Mouse (Mus musculus) limb, embryonic 11.5 days (tissue): ENCODE measurements around the gene Sacm1l. TPM values are rescaled to one million over a fixed set of nuclear protein-coding genes. Genes with fewer than 3 reads are reported as not detected.

Experiments used
- ATAC-seq: fragments of 200-750 bp; cut with Nextera tagmentation; 2 replicates; pipeline ENCODE4 v1.8.0; 2017; ENCODE audit warnings: low read depth; ENCODE audit not compliant: insufficient number of reproducible peaks, low FRiP score, low TSS enrichment
- DNase-seq: peaks from one replicate; pipeline ENCODE4 v3.0.0-alpha.2; 2015; ENCODE audit warnings: low spot score
- H3K27ac ChIP-seq: fragments of 300-500 bp; sonication (generic); replicated peaks from 2 replicates; pipeline ENCODE4 v1.5.1; 2014; ENCODE audit warnings: low read depth, mild to moderate bottlenecking, low read length
- H3K27me3 ChIP-seq: fragments of 300-500 bp; sonication (generic); 2 replicates; pipeline ENCODE4 v1.6.1; 2014; ENCODE audit warnings: mild to moderate bottlenecking, low read length, mixed read lengths; ENCODE audit not compliant: control insufficient read depth, insufficient read depth
- H3K36me3 ChIP-seq: fragments of 300-500 bp; sonication (generic); 2 replicates; pipeline ENCODE4 v1.6.1; 2014; ENCODE audit warnings: mild to moderate bottlenecking, low read length, moderate library complexity, mixed read lengths; ENCODE audit not compliant: control insufficient read depth, insufficient read depth
- H3K4me1 ChIP-seq: fragments of 300-500 bp; sonication (generic); 2 replicates; pipeline ENCODE4 v1.6.1; 2014; ENCODE audit warnings: low read length, mixed read lengths; ENCODE audit not compliant: control insufficient read depth, insufficient read depth
- H3K4me2 ChIP-seq: fragments of 300-500 bp; sonication (generic); 2 replicates; pipeline ENCODE4 v1.6.1; 2014; ENCODE audit warnings: low read depth, mild to moderate bottlenecking, moderate library complexity; ENCODE audit not compliant: severe bottlenecking
- H3K4me3 ChIP-seq: fragments of 300-500 bp; sonication (generic); 2 replicates; pipeline ENCODE4 v1.5.1; 2014; ENCODE audit warnings: low read depth, low read length
- H3K9ac ChIP-seq: fragments of 300-500 bp; sonication (generic); 2 replicates; pipeline ENCODE4 v1.6.1; 2014; ENCODE audit warnings: mild to moderate bottlenecking, low read length
- H3K9me3 ChIP-seq: fragments of 300-500 bp; sonication (generic); 2 replicates; pipeline ENCODE4 v1.6.1; 2016; ENCODE audit warnings: low read length; ENCODE audit not compliant: control insufficient read depth
- WGBS: fragments of 180-500 bp; shearing (Covaris S2); extraction: QIAGEN DNeasy Blood & Tissue Kit; methylation state at CpG from one replicate; pipeline ENCODE4 v1.1.7; 2014; 5-methylcytosine and 5-hydroxymethylcytosine counted together
- polyA plus RNA-seq: library from polyadenylated mRNA; unstranded; fragments of >200 nt; fragmentation: Nextera tagmentation; extraction: Ambion mirVana; gene quantifications from 2 replicates; pipeline ENCODE4 v1.2.1, GENCODE M21; 2014

The Sacm1l gene
- polyA plus RNA-seq, 1 experiment from 2014 or later = 48.9 TPM

DNA sequence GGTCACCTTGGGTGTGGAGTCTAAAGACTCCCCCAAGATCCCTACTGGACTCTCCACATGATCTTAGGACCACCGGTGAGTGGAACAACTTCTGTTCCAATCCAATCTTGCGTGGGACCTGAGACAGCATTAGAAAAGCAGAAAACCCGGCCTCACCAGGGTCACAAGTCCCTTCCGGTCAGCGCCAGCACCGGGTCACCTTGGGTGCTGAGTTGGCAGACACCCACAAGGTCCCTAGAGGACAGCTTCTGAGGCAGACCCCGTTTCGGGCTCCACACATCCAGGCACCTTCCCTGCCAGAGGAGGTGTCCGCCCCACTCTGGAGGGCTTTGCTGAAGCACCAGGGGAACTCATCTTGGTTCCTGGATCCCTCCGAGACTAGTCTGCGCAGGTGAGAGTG is 96.3 kb downstream of the Sacm1l start:
- H3K27ac ChIP-seq = no peak overlapping the region
- no peaks in the 10 kb centered on the region for H3K36me3 ChIP-seq
- no peak overlapping the region for H3K4me3 ChIP-seq
- ATAC-seq = no peak
- WGBS = 92% methylated on average over 11 of the region's 11 CpGs
- no peaks in the 10 kb centered on the region for H3K4me1 ChIP-seq
- no peaks in the 10 kb centered on the region for H3K9me3 ChIP-seq
- H3K9ac ChIP-seq = no peak overlapping the region
- H3K4me2 ChIP-seq = no peak overlapping the region
- H3K27me3 ChIP-seq = no peaks in the 10 kb centered on the region
- no peak for DNase-seq

DNA sequence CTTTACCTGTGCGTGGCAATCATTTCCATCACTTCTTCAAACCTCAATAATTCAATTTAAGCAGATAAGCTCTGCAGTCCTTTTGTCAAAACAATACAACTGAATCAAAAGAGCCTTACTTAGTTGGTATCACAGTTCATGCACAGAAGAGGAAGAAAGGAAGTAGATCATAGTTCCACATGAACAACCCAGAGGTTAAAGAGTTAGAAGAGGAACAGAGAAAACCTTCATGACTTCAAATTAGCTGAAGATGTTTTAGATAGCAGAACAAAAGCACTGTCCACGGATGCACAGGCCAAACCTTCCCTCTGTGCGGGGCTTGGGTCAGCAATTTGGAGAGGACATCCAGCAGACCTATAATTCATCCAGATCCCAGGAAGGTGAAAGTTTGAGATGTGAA is 102.1 kb downstream of the Sacm1l start:
- H3K9ac ChIP-seq = no peak overlapping the region
- no peak overlapping the region for H3K27ac ChIP-seq
- no peak overlapping the region for H3K4me2 ChIP-seq
- ATAC-seq (no peak), DNase-seq (no peak)
- no peaks in the 10 kb centered on the region for H3K36me3 ChIP-seq
- no peaks in the 10 kb centered on the region for H3K27me3 ChIP-seq
- no peaks in the 10 kb centered on the region for H3K9me3 ChIP-seq
- H3K4me3 ChIP-seq = no peak overlapping the region
- WGBS = 86% methylated on average over 3 of the region's 3 CpGs
- H3K4me1 ChIP-seq = no peaks in the 10 kb centered on the region

DNA sequence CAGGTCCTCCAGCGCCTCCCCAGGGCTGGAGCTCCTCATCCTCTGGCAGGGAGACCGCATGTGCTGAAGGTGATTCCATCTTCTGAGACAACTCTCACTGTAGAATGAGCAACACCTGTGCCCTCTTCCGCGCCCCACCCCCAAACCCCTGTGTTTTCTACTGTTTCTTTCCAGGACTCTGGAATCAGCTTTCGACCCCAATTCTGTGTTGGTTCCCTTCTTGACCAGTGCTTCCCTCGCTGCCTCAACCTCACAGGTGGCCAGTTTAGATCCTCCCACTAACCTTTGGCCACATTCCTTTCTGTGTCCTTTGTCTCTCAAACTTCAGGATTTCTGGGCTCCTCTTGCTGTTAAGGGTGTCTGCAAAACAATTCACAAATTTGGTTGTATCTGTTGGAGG is 102.7 kb downstream of the Sacm1l start, which contains the start of gene Slc6a20b:
Slc6a20b (minus strand) TSS at position 285 of the 400 bp plus-strand sequence.
- Histone ChIP-seq H3K9ac (no peak within 1 kb of the TSS), H3K36me3 (no peaks in the 10 kb centered on the region), H3K4me3 (no peak within 1 kb of the TSS), H3K27me3 (no peaks in the 10 kb centered on the region), H3K9me3 (no peaks in the 10 kb centered on the region), H3K4me1 (no peaks in the 10 kb centered on the region), H3K27ac (no peak within 1 kb of the TSS), H3K4me2 (no peak within 1 kb of the TSS)
- no peak for DNase-seq
- WGBS = 81% methylated on average over 6 of the region's 6 CpGs
- no peak for ATAC-seq

- Histone ChIP-seq H3K36me3 (no peaks in the 10 kb centered on the region), H3K27me3 (no peaks in the 10 kb centered on the region), H3K27ac (no peak overlapping the region), H3K9ac (no peak overlapping the region), H3K4me2 (no peak overlapping the region), H3K4me3 (no peak overlapping the region), H3K9me3 (no peaks in the 10 kb centered on the region), H3K4me1 (no peaks in the 10 kb centered on the region)
- 88% methylated on average over 3 of the region's 3 CpGs for WGBS
- no peak for ATAC-seq
- no peak for DNase-seq
Observed at GRCm38 (mm10) chr9:123632993-123633392, 103.4 kb downstream of the Sacm1l start.

DNA sequence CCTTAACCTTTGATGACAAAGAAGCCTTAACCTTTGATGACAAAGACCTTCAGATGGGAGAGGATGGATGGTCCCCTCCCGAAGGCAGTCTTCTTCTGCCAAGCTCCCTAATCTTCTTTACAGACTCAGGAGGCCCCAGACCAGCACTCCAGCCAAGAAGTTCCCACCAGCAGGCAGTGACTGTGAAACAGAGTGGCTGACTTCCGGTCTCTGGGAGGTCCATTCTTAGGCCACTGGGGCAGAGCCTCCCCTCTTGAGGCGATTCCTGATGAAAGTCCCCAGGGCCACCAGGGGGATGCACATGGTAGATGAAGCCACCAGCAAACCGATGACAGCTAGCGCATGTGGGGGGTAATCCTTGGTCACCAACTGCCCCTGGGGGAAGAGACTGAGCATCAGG is 107.2 kb downstream of the Sacm1l start:
- H3K4me1 ChIP-seq = no peaks in the 10 kb centered on the region
- H3K4me3 ChIP-seq = no peak overlapping the region
- DNase-seq (no peak), ATAC-seq (no peak)
- no peaks in the 10 kb centered on the region for H3K27me3 ChIP-seq
- H3K4me2 ChIP-seq = no peak overlapping the region
- H3K36me3 ChIP-seq = no peaks in the 10 kb centered on the region
- H3K27ac ChIP-seq = no peak overlapping the region
- no peaks in the 10 kb centered on the region for H3K9me3 ChIP-seq
- 70% methylated on average over 5 of the region's 5 CpGs for WGBS
- H3K9ac ChIP-seq = no peak overlapping the region

DNA sequence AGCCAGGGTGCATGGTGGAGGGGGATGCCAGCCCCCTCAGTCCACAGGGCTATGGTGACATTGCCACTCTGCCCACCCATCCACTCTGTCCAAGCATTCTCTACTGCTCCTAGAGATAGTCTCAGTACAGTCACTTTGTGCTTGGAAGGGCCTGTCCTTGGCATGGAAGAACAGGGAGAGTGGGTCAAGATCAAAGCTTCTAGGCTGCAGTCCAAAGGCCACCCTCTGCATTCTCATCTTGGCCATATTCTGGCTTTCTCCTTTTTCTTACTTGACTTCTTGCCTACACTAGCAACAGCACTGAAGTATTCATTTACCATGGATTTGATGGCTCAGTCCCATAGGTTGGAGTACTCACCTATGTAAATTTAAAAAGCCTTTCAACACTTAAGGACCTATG is 108.7 kb downstream of the Sacm1l start:
- H3K27me3 ChIP-seq = no peaks in the 10 kb centered on the region
- DNase-seq = no peak
- no peaks in the 10 kb centered on the region for H3K4me1 ChIP-seq
- no peak overlapping the region for H3K9ac ChIP-seq
- H3K36me3 ChIP-seq = no peaks in the 10 kb centered on the region
- H3K4me2 ChIP-seq = no peak overlapping the region
- H3K27ac ChIP-seq = no peak overlapping the region
- H3K9me3 ChIP-seq = no peaks in the 10 kb centered on the region
- no peak overlapping the region for H3K4me3 ChIP-seq
- no peak for ATAC-seq

- H3K36me3 ChIP-seq = no peaks in the 10 kb centered on the region
- DNase-seq (peak; percentile 26), ATAC-seq (no peak)
- H3K9me3 ChIP-seq = no peaks in the 10 kb centered on the region
- H3K4me2 ChIP-seq = no peak overlapping the region
- H3K27ac ChIP-seq = no peak overlapping the region
- 81% methylated on average over 1 of the region's 1 CpGs for WGBS
- no peak overlapping the region for H3K4me3 ChIP-seq
- no peaks in the 10 kb centered on the region for H3K4me1 ChIP-seq
- no peak overlapping the region for H3K9ac ChIP-seq
- H3K27me3 ChIP-seq = no peaks in the 10 kb centered on the region
Observed at GRCm38 (mm10) chr9:123638668-123639089, 109.1 kb downstream of the Sacm1l start.

DNA sequence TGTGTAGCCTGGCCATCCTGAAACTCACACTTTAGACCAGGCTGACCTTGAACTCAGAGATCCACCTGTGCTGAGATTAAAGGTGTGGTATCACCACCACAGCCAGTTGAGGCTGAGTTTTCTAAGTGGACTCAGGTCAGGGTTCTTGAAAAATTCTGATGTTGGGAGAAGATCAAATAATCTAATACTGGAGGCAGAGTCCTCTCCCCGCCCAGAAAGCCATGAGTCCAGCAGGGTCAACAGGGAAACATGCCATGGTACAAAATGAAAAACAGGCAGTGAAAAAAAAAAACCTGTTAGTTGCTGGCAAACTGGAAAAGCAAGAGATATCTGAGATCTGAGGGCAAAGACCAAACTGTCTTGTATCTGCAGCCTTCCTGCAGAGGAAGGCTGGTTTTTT is 110.5 kb downstream of the Sacm1l start:
- Histone ChIP-seq H3K27me3 (no peaks in the 10 kb centered on the region), H3K9ac (no peak overlapping the region), H3K9me3 (no peaks in the 10 kb centered on the region), H3K4me1 (no peaks in the 10 kb centered on the region), H3K36me3 (no peaks in the 10 kb centered on the region), H3K27ac (no peak overlapping the region), H3K4me2 (no peak overlapping the region), H3K4me3 (no peak overlapping the region)
- 82% methylated on average over 1 of the region's 1 CpGs for WGBS
- ATAC-seq = no peak
- no peak for DNase-seq
